Mouse (Mus musculus) embryonic facial prominence, embryonic 15.5 days (tissue): ENCODE results near the gene Slc25a29. TPM values are rescaled to one million over a fixed set of nuclear protein-coding genes. Genes with fewer than 3 reads are reported as not detected.

Experiments
- ATAC-seq: fragments of 200-750 bp; cut with Nextera tagmentation; 2 replicates; pipeline ENCODE4 v1.8.0; 2017; ENCODE audit warnings: low read depth, moderate TSS enrichment; ENCODE audit not compliant: insufficient number of reproducible peaks, low FRiP score, low TSS enrichment
- H3K27ac ChIP-seq: fragments of 300-500 bp; sonication (generic); replicated peaks from 2 replicates; pipeline ENCODE4 v1.5.1; 2015; ENCODE audit warnings: mild to moderate bottlenecking, inconsistent platforms
- H3K27me3 ChIP-seq: fragments of 300-500 bp; sonication (generic); 2 replicates; pipeline ENCODE4 v1.6.1; 2015; ENCODE audit warnings: inconsistent platforms
- H3K36me3 ChIP-seq: fragments of 300-500 bp; sonication (generic); 2 replicates; pipeline ENCODE4 v1.6.1; 2015; ENCODE audit warnings: mild to moderate bottlenecking, inconsistent platforms
- H3K4me1 ChIP-seq: fragments of 300-500 bp; sonication (generic); 2 replicates; pipeline ENCODE4 v1.6.1; 2015; ENCODE audit warnings: inconsistent platforms
- H3K4me2 ChIP-seq: fragments of 300-500 bp; sonication (generic); replicated peaks from 2 replicates; pipeline ENCODE4 v1.6.1; 2015; ENCODE audit warnings: mild to moderate bottlenecking, inconsistent platforms
- H3K4me3 ChIP-seq: fragments of 300-500 bp; sonication (generic); replicated peaks from 2 replicates; pipeline ENCODE4 v1.5.1; 2015; ENCODE audit warnings: mild to moderate bottlenecking, inconsistent platforms
- H3K9ac ChIP-seq: fragments of 300-500 bp; sonication (generic); 2 replicates; pipeline ENCODE4 v1.6.1; 2015; ENCODE audit warnings: inconsistent platforms
- H3K9me3 ChIP-seq: fragments of 300-500 bp; sonication (generic); replicated peaks from 2 replicates; pipeline ENCODE4 v1.6.1; 2016; ENCODE audit warnings: inconsistent platforms
- WGBS: fragments of 180-500 bp; shearing (Covaris S2); methylation state at CpG from one replicate; pipeline ENCODE4 v1.1.7; 2015; 5-methylcytosine and 5-hydroxymethylcytosine counted together
- polyA plus RNA-seq: library from polyadenylated mRNA; unstranded; fragments of >200 nt; fragmentation: Nextera tagmentation; extraction: Ambion mirVana; gene quantifications from 2 replicates; pipeline ENCODE4 v1.2.1, GENCODE M21; 2015

Gene Slc25a29
- polyA plus RNA-seq, 1 experiment from 2014 or later, result 11.3 TPM

- H3K4me1 ChIP-seq, result peaks cover 18% of the 10 kb centered on the region
- H3K36me3 ChIP-seq, result peaks cover 11% of the 10 kb centered on the region; the same call in 1 of the 2 replicates
- H3K4me2 ChIP-seq, result no peak overlapping the region
- no peak for ATAC-seq
- no peak overlapping the region for H3K4me3 ChIP-seq
- H3K9me3 ChIP-seq, result no peaks in the 10 kb centered on the region
- H3K27me3 ChIP-seq, result no peaks in the 10 kb centered on the region
- no peak overlapping the region for H3K27ac ChIP-seq
- 71% methylated on average over 15 of the region's 15 CpGs for WGBS
- H3K9ac ChIP-seq, result no peak overlapping the region
Observed at GRCm38 (mm10) chr12:108824225-108824874, 11.3 kb downstream of the Slc25a29 start.

DNA sequence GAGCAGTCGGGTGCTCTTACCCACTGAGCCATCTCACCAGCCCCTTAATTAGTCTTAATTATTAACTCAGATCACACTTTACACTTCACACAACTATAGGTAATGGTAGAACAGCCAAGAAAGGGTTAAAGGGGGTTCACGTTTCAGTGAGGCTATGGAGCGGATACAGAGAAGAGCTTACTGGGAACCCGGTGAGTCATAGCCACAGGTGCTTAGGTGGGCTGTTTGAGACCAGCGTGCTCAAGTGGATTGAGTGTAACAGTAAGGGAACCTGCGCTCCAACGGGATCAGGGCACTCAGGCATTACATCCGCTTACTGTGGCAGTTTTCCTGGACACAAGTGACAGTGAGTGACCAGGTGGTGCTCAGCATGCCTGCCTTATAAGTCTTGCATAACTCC lies 12.6 kb downstream of the Slc25a29 start:
- H3K27me3 ChIP-seq, result no peaks in the 10 kb centered on the region
- no peak overlapping the region for H3K9ac ChIP-seq
- H3K36me3 ChIP-seq, result peaks cover 23% of the 10 kb centered on the region; the same call in 1 of the 2 replicates
- H3K27ac ChIP-seq, result no peak overlapping the region
- no peak overlapping the region for H3K4me3 ChIP-seq
- H3K4me1 ChIP-seq, result peaks cover 18% of the 10 kb centered on the region
- H3K9me3 ChIP-seq, result no peaks in the 10 kb centered on the region
- ATAC-seq, result no peak
- WGBS, result 53% methylated on average over 8 of the region's 8 CpGs
- H3K4me2 ChIP-seq, result no peak overlapping the region

DNA sequence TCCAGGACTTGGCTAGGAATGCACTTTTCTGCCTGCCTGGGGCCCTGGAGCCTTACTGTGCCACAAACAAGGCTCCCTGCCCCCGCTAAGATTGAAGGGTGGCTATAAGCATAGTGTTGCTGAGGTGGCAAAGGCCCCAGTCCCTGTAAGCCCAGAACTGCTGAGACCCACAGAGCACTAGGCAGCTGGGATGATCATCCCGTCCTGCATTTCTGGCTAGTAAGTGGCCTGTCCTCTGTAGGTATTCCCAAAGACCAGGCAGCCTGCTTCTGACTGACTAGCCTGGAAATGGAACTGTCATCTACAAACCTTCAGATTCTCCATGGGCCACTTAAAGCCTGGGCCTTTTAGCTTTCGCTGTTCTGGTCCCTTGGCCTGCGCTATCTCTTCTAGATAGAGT lies 15.2 kb downstream of the Slc25a29 start:
- H3K9me3 ChIP-seq, result no peaks in the 10 kb centered on the region
- ATAC-seq, result no peak
- no peak overlapping the region for H3K4me3 ChIP-seq
- no peaks in the 10 kb centered on the region for H3K27me3 ChIP-seq
- H3K27ac ChIP-seq, result no peak overlapping the region
- H3K36me3 ChIP-seq, result peaks cover 30% of the 10 kb centered on the region
- WGBS, result 92% methylated on average over 4 of the region's 4 CpGs
- no peak overlapping the region for H3K4me2 ChIP-seq
- H3K4me1 ChIP-seq, result peaks cover 15% of the 10 kb centered on the region
- no peak overlapping the region for H3K9ac ChIP-seq

- Histone ChIP-seq H3K9ac (no peak overlapping the region), H3K4me1 (no peaks in the 10 kb centered on the region), H3K27me3 (no peaks in the 10 kb centered on the region), H3K9me3 (no peaks in the 10 kb centered on the region), H3K36me3 (peaks cover 39% of the 10 kb centered on the region), H3K4me2 (no peak overlapping the region), H3K4me3 (no peak overlapping the region), H3K27ac (no peak overlapping the region)
- 83% methylated on average over 11 of the region's 11 CpGs for WGBS
- no peak for ATAC-seq
Observed at GRCm38 (mm10) chr12:108816569-108816968, 19.1 kb downstream of the Slc25a29 start.

- Histone ChIP-seq H3K4me2 (no peak overlapping the region), H3K9me3 (no peaks in the 10 kb centered on the region), H3K36me3 (peaks cover 40% of the 10 kb centered on the region), H3K27ac (no peak overlapping the region), H3K4me3 (no peak overlapping the region), H3K27me3 (no peaks in the 10 kb centered on the region), H3K4me1 (no peaks in the 10 kb centered on the region), H3K9ac (no peak overlapping the region)
- no peak for ATAC-seq
- 88% methylated on average over 6 of the region's 6 CpGs for whole genome bisulfite sequencing
Observed at GRCm38 (mm10) chr12:108814470-108814869, 21.2 kb downstream of the Slc25a29 start.

GRCm38 (mm10) chr12:108812463-108812862 lies 23.2 kb downstream of the Slc25a29 start:
- Histone ChIP-seq H3K9ac (no peak overlapping the region), H3K4me3 (no peak overlapping the region), H3K27me3 (no peaks in the 10 kb centered on the region), H3K36me3 (peaks cover 37% of the 10 kb centered on the region), H3K4me2 (no peak overlapping the region), H3K27ac (no peak overlapping the region), H3K9me3 (no peaks in the 10 kb centered on the region), H3K4me1 (no peaks in the 10 kb centered on the region)
- 81% methylated on average over 6 of the region's 6 CpGs for WGBS
- no peak for ATAC-seq

DNA sequence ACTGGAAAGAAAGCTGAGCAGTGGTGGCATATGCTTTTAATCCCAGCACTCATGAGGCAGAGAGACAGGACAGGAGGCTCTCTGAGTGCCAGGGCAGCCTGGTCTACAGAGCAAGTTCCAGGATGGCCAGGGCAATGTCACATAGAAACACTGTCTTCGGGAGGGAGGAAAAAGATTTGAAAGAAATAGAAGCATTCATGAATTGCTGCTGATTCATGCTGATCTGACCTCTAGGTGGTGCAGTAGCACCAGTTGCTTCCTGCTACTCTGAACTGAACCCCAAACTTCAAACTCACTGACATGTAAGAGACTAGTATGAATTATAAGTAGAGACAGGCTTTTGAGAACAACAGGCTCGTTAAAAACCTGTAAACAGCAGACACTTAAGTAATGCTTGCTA lies 24.6 kb downstream of the Slc25a29 start:
- Histone ChIP-seq H3K36me3 (peaks cover 36% of the 10 kb centered on the region), H3K4me3 (no peak overlapping the region), H3K27me3 (no peaks in the 10 kb centered on the region), H3K9me3 (no peaks in the 10 kb centered on the region), H3K27ac (no peak overlapping the region), H3K4me1 (no peaks in the 10 kb centered on the region), H3K4me2 (no peak overlapping the region), H3K9ac (no peak overlapping the region)
- ATAC-seq, result no peak
- 49% methylated on average over 2 of the region's 2 CpGs for WGBS

DNA sequence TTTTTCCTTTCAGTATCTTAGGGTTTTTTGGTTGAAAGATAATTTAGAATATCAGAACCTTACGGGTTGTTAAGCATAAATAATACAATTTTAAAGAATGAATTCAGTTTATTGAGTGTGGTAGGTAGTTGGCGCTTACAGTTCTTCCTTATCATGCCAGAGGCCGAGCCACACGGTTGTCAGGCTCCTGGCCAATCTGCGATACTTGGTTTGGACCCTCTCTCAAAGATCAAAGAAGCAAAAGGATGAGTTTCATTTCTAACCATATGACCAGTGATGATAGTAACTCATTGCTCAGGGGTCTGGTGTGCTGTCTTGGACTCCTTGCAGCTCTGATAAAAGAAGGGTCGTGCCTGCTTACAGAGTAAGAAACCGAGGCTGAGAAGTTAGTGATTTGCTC lies 25.4 kb downstream of the Slc25a29 start:
- H3K4me3 ChIP-seq, result no peak overlapping the region
- H3K36me3 ChIP-seq, result peaks cover 36% of the 10 kb centered on the region
- no peaks in the 10 kb centered on the region for H3K9me3 ChIP-seq
- 87% methylated on average over 7 of the region's 7 CpGs for WGBS
- ATAC-seq, result no peak
- H3K27ac ChIP-seq, result no peak overlapping the region
- H3K4me2 ChIP-seq, result no peak overlapping the region
- no peak overlapping the region for H3K9ac ChIP-seq
- H3K4me1 ChIP-seq, result no peaks in the 10 kb centered on the region
- no peaks in the 10 kb centered on the region for H3K27me3 ChIP-seq

DNA sequence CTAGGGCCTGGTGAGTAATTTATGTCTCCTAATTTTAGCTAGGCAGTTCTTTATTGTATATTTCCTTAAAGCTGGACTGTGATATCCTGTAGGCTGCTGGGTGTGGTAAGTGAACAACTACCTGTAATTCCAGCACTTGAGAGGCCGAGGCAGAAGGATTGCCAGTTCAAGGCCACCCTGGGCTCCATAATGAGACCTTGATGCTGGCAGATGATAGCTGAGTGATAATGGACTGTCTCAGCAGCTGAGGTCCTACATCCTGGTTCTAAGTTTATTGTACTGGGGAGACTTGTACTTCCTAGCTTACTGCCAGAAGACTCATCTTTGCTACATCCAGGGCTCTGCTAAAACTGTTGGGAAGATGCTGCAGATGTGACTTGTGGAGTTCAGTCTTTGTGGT lies 25.9 kb downstream of the Slc25a29 start:
- peaks cover 35% of the 10 kb centered on the region for H3K36me3 ChIP-seq
- no peak for ATAC-seq
- WGBS, result 83% methylated on average over 1 of the region's 1 CpGs
- no peak overlapping the region for H3K4me3 ChIP-seq
- H3K27ac ChIP-seq, result no peak overlapping the region
- H3K4me2 ChIP-seq, result no peak overlapping the region
- no peaks in the 10 kb centered on the region for H3K27me3 ChIP-seq
- no peak overlapping the region for H3K9ac ChIP-seq
- no peaks in the 10 kb centered on the region for H3K9me3 ChIP-seq
- no peaks in the 10 kb centered on the region for H3K4me1 ChIP-seq

- Histone ChIP-seq H3K36me3 (peaks cover 26% of the 10 kb centered on the region), H3K27me3 (no peaks in the 10 kb centered on the region), H3K4me1 (no peaks in the 10 kb centered on the region), H3K27ac (no peak overlapping the region), H3K4me3 (no peak overlapping the region), H3K9me3 (no peaks in the 10 kb centered on the region), H3K9ac (no peak overlapping the region), H3K4me2 (no peak overlapping the region)
- ATAC-seq, result no peak
- WGBS, result 77% methylated on average over 2 of the region's 2 CpGs
Observed at GRCm38 (mm10) chr12:108808465-108808864, 27.2 kb downstream of the Slc25a29 start.

GRCm38 (mm10) chr12:108804388-108804787 lies 31.3 kb downstream of the Slc25a29 start:
- ATAC-seq, result no peak
- H3K36me3 ChIP-seq, result peaks cover 22% of the 10 kb centered on the region
- H3K27ac ChIP-seq, result no peak overlapping the region
- H3K9ac ChIP-seq, result no peak overlapping the region
- H3K27me3 ChIP-seq, result no peaks in the 10 kb centered on the region
- H3K9me3 ChIP-seq, result no peaks in the 10 kb centered on the region
- H3K4me3 ChIP-seq, result no peak overlapping the region
- peaks cover 17% of the 10 kb centered on the region for H3K4me1 ChIP-seq
- WGBS, result 90% methylated on average over 2 of the region's 2 CpGs
- no peak overlapping the region for H3K4me2 ChIP-seq

DNA sequence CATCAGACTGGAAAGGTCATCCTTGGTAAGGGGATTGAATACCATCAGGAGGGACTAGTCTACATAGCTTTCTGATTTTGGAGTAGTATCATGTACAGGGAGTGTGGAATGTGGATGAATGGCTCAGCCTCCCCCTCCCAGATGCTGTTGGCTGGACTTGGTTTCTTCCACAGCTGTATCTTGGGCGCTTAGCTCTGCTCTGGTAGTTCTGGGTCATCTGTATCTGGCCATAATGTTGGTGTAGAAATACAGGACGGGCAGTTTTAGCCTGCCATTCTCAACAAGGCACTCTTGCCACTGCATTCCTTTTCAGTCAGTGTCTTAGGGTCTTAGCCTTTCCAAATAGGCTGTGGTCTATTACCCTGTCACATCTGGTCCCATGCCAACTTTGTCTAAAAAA lies 34.1 kb downstream of the Slc25a29 start:
- no peaks in the 10 kb centered on the region for H3K27me3 ChIP-seq
- no peak overlapping the region for H3K4me2 ChIP-seq
- WGBS, result 72% methylated on average over 2 of the region's 2 CpGs
- no peak overlapping the region for H3K27ac ChIP-seq
- H3K4me3 ChIP-seq, result no peak overlapping the region
- H3K9me3 ChIP-seq, result no peaks in the 10 kb centered on the region
- no peak for ATAC-seq
- H3K36me3 ChIP-seq, result peaks cover 3% of the 10 kb centered on the region; the same call in 1 of the 2 replicates
- H3K4me1 ChIP-seq, result peaks cover 17% of the 10 kb centered on the region
- no peak overlapping the region for H3K9ac ChIP-seq
